Mouse (Mus musculus): ENCODE measurements at regions not wholly inside any gene's neighbourhood (a gene's known extent, or its start where the extent isn't known, plus 50 kb on each side); places are given as distances from the start of the nearest gene placed in this dataset.

- Histone ChIP-seq H3K4me1 (ENCODE audit: control insufficient read depth in 1 of 2, insufficient read depth in 2 of 2, low read length in 2 of 2) (no peaks in the 10 kb centered on the region), H3K27me3 (ENCODE audit: control insufficient read depth in 1 of 2, insufficient read depth in 2 of 2, low read length in 2 of 2) (peaks cover 0 to 1% of the 10 kb centered on the region in 2 experiments; a peak in 1 of 4 replicates), H3K9ac (ENCODE audit: control insufficient read depth, low read depth, low read length, poor library complexity, severe bottlenecking) (no peak overlapping the region), H3K9me3 (replicated peaks; ENCODE audit: insufficient read depth, low read length) (no peaks in the 10 kb centered on the region), H3K4me3 (ENCODE audit: control insufficient read depth in 1 of 2, insufficient read depth in 1 of 2, low read depth in 2 of 2, low read length in 2 of 2) (no peak overlapping the region), H3K79me2 (ENCODE audit: control insufficient read depth, insufficient read depth, low read length, poor library complexity) (no peaks in the 10 kb centered on the region), H3K27ac (ENCODE audit: control insufficient read depth, low read depth, low read length) (no peak overlapping the region), H3K36me3 (ENCODE audit: control insufficient read depth in 1 of 2, insufficient read depth in 2 of 2, low read length in 2 of 2) (no peaks in the 10 kb centered on the region)
- TF ChIP-seq TCF12 (IDR thresholded peaks at IDR 0.05; ENCODE audit: low read depth, low read length) (no peak), USF1 (IDR thresholded peaks at IDR 0.05; ENCODE audit: low read depth, low read length) (no peak), MEF2A (IDR thresholded peaks at IDR 0.05; ENCODE audit: extremely low read depth, insufficient replicate concordance, low read depth, low read length, poor library complexity, severe bottlenecking) (no peak), UBTF (IDR thresholded peaks at IDR 0.05; ENCODE audit: borderline replicate concordance, insufficient read depth, low read depth, low read length) (no peak), MAX (IDR thresholded peaks at IDR 0.05; ENCODE audit: low read length) (no peak), MXI1 (IDR thresholded peaks at IDR 0.05; ENCODE audit: low read depth, low read length) (no peak), ETS1 (IDR thresholded peaks at IDR 0.05; ENCODE audit: low read depth, low read length) (no peak)
- no peak for DNase-seq (ENCODE audit: low read depth, low spot score)
Measured at GRCm38 (mm10) chr17:27301376-27301775, 97.1 kb upstream of the Lemd2 start.

- Histone ChIP-seq H3K4me1 (ENCODE audit: control insufficient read depth in 1 of 2, insufficient read depth in 2 of 2, low read length in 2 of 2) (no peaks in the 10 kb centered on the region), H3K27ac (ENCODE audit: control insufficient read depth, low read depth, low read length) (no peak overlapping the region), H3K9ac (ENCODE audit: control insufficient read depth, low read depth, low read length, poor library complexity, severe bottlenecking) (no peak overlapping the region), H3K4me3 (ENCODE audit: control insufficient read depth in 1 of 2, insufficient read depth in 1 of 2, low read depth in 2 of 2, low read length in 2 of 2) (no peak overlapping the region), H3K9me3 (replicated peaks; ENCODE audit: insufficient read depth, low read length) (no peaks in the 10 kb centered on the region), H3K79me2 (ENCODE audit: control insufficient read depth, insufficient read depth, low read length, poor library complexity) (no peaks in the 10 kb centered on the region), H3K36me3 (ENCODE audit: control insufficient read depth in 1 of 2, insufficient read depth in 2 of 2, low read length in 2 of 2) (no peaks in the 10 kb centered on the region), H3K27me3 (ENCODE audit: control insufficient read depth in 1 of 2, insufficient read depth in 2 of 2, low read length in 2 of 2) (no peaks in the 10 kb centered on the region)
- DNase-seq (ENCODE audit: low read depth, low spot score), result no peak
- TF ChIP-seq HCFC1 (IDR thresholded peaks at IDR 0.05; ENCODE audit: low read depth, low read length) (no peak), CTCF (IDR thresholded peaks at IDR 0.05 in 2 of 3, conservative IDR thresholded peaks at IDR 0.05 in 1 of 3; ENCODE audit: control insufficient read depth in 1 of 3, insufficient read depth in 1 of 3, low read depth in 2 of 3, low read length in 3 of 3, poor library complexity in 1 of 3, severe bottlenecking in 1 of 3) (peak in 1 of 3 experiments; percentile 12; a peak in 2 of 6 replicates), ZC3H11A (IDR thresholded peaks at IDR 0.05; ENCODE audit: low read depth, low read length) (0 out of 2 replicates have a peak, but pooled peaks have one; percentile 4), SMC3 (IDR thresholded peaks at IDR 0.05; ENCODE audit: low read depth, low read length) (peak; percentile 22; the same call in 1 of the 2 replicates), MAX (IDR thresholded peaks at IDR 0.05; ENCODE audit: low read length) (no peak)
Measured at GRCm38 (mm10) chr17:27299297-27299696, 95.0 kb upstream of the Lemd2 start.

- TF ChIP-seq GATA1 (IDR thresholded peaks at IDR 0.05; ENCODE audit: low read depth, low read length), result no peak
- no peak for TF ChIP-seq POLR2AphosphoS2 (IDR thresholded peaks at IDR 0.05; ENCODE audit: low read length)
- TF ChIP-seq MEF2A (IDR thresholded peaks at IDR 0.05; ENCODE audit: extremely low read depth, insufficient replicate concordance, low read depth, low read length, poor library complexity, severe bottlenecking), result no peak
- no peak for TF ChIP-seq POLR2AphosphoS5 (IDR thresholded peaks at IDR 0.05; ENCODE audit: borderline replicate concordance, low read depth, low read length)
- TF ChIP-seq MAFK (IDR thresholded peaks at IDR 0.05; ENCODE audit: borderline replicate concordance, low read depth, low read length), result no peak
- no peak for TF ChIP-seq CTCF (IDR thresholded peaks at IDR 0.05 in 2 of 3, conservative IDR thresholded peaks at IDR 0.05 in 1 of 3; ENCODE audit: control insufficient read depth in 1 of 3, insufficient read depth in 1 of 3, low read depth in 2 of 3, low read length in 3 of 3, poor library complexity in 1 of 3, severe bottlenecking in 1 of 3)
- no peak for TF ChIP-seq ZNF384 (IDR thresholded peaks at IDR 0.05; ENCODE audit: low read depth, low read length)
- no peak for TF ChIP-seq TAL1 (IDR thresholded peaks at IDR 0.05; ENCODE audit: low read length)
- Histone ChIP-seq H3K27me3 (ENCODE audit: control insufficient read depth in 1 of 2, insufficient read depth in 2 of 2, low read length in 2 of 2) (no peaks in the 10 kb centered on the region), H3K4me3 (ENCODE audit: control insufficient read depth in 1 of 2, insufficient read depth in 1 of 2, low read depth in 2 of 2, low read length in 2 of 2) (no peak overlapping the region), H3K4me1 (ENCODE audit: control insufficient read depth in 1 of 2, insufficient read depth in 2 of 2, low read length in 2 of 2) (no peaks in the 10 kb centered on the region), H3K27ac (ENCODE audit: control insufficient read depth, low read depth, low read length) (no peak overlapping the region), H3K9me3 (replicated peaks; ENCODE audit: insufficient read depth, low read length) (no peaks in the 10 kb centered on the region), H3K9ac (ENCODE audit: control insufficient read depth, low read depth, low read length, poor library complexity, severe bottlenecking) (no peak overlapping the region), H3K36me3 (ENCODE audit: control insufficient read depth in 1 of 2, insufficient read depth in 2 of 2, low read length in 2 of 2) (no peaks in the 10 kb centered on the region), H3K79me2 (ENCODE audit: control insufficient read depth, insufficient read depth, low read length, poor library complexity) (no peaks in the 10 kb centered on the region)
- no peak for DNase-seq (ENCODE audit: low read depth, low spot score)
Measured at GRCm38 (mm10) chr17:27298351-27298750, 94.1 kb upstream of the Lemd2 start.
